Mouse (Mus musculus): ENCODE results near the gene 2010111I01Rik.

- TF ChIP-seq ZC3H11A (IDR thresholded peaks at IDR 0.05; ENCODE audit: borderline replicate concordance, low read depth, low read length) (no peak), CHD2 (IDR thresholded peaks at IDR 0.05; ENCODE audit: low read depth, low read length) (no peak), HCFC1 (IDR thresholded peaks at IDR 0.05; ENCODE audit: borderline replicate concordance, insufficient read depth, low read length) (no peak), MAFK (IDR thresholded peaks at IDR 0.05; ENCODE audit: insufficient read depth, low read depth, low read length) (no peak), ZNF384 (IDR thresholded peaks at IDR 0.05; ENCODE audit: low read depth, low read length) (no peak)
These were observed 34.8 kb upstream of the 2010111I01Rik start for GRCm38 (mm10) chr13:62929766-62930389.
